Mouse (Mus musculus) stomach, postnatal 0 days (tissue): ENCODE results near the gene Rsc1a1.

ENCODE experiments used
- CTCF ChIP-seq: IDR thresholded peaks from 2 replicates; pipeline ENCODE4 v1.5.1; 2016; ENCODE audit warnings: antibody characterized with exemption, low read depth, mild to moderate bottlenecking, moderate library complexity
- EP300 ChIP-seq: optimal IDR thresholded peaks from 2 replicates; pipeline ENCODE3; 2016; ENCODE audit warnings: antibody characterized with exemption

DNA sequence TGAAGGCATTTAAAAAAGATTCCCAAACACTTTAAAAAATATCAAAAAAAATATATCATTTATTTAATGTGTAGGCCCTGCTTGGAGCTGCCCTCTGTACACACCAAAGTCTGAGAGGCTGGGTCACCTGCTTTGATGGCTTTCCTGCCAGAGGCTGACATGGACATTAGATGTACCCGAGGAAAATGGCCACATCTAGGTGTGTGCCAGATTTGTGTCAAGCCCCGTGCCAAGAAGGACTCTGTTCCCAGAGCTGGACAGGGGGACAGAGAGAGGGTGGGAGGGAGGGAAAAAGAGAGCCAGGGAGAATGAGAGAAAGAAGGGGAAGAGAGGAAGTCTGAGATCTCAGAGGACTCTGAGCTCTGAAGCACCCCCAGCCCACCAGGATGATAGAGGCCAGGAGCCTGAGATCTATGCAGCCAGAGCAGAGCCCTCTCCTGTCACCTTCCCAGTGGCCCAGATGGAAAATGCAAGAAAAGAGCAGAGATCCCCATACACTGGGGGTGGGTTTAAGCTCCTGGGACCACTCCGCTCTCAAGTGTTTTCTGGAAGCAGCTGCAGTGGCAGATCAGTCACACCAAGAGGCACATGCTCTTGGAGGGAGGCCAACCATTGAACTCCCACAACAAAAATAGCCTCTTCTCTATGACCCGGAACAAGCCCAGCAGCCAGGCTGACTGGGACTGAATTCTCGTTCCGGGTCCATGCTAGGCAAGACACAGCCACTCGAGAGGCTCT, 42.1 kb downstream of the Rsc1a1 start:
- TF ChIP-seq EP300 (no peak), CTCF (no peak)
